Mouse (Mus musculus): Measurements from ENCODE around the gene Agmo.

Gene Agmo

DNA sequence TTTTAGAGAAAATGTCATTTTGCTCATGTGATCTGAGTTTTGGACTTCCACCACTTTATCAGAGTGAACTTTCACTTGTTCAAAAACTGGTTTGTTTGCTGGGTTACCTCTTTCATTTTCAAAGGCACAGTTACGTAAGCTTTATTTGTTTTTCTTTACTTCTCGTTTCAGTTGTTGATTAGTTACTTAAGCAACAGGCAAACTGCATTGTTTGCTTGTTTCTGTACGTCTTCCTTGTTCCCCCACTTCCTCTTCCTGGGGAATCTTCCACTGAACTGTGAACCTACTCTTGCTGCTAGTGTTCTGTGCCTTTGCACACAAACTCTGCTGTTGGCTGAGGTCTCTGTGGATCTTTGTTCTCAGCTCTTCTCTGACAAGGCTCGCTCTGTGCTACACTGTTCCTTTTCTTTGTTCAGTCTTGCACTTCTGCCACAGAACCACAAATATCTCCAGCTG is at the start of gene Agmo:
Agmo (plus strand) TSS at position 76 of the 456 bp plus-strand sequence.
- no peak for DNase-seq (ENCODE audit: low spot score)

- DNase-seq (ENCODE audit: low spot score), result no peak
Observed at GRCm38 (mm10) chr12:37231119-37231518, 10.3 kb upstream of the Agmo start.

DNA sequence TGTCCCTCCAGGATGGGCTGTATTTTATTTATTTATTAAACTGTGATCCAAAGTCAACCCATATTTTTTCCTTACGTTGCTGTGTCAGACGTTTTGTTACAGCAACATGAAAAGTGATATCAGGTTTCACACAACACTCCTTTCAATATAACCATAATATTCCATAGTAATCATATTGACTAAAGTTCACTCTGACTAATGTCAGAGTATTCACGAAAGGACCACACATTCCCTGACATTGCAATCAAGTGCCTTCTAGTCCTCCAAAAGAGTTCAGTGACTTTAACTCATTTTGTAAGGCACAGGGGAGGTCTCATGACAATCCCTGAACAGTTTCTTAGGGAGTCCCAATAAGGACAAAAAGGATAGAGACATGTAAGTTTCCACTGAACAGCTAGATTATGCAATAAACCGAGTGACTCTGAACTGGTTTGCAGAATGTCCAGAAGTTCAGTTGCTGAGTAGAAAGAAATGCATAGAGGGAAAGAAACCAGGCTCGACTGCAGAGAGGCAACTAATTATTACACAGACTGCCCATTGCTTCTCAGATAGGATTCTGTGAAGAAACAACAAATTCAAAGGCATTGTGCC is 371 bp upstream of the Agmo start:
- no peak for DNase-seq (ENCODE audit: low spot score)

DNA sequence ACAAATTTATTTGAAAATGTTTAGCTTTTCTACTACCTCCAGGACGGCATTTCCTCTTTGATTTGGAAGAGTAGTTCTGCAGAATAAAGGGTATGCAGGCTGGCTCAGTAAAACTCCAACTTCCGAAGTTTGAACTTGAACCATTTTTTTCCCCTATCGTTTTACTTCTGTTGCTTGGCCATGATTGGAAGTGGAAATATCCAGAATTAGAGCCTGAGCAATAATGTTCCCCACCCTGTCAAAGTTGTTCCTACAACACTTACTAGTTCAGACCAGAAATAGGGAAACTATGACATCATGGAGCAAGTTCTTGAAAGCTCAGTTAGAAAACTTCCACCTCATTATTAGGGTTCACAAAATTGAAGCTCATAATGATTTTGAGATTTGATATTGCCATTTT is 1.0 kb downstream of the Agmo start:
- DNase-seq (ENCODE audit: low spot score), result no peak

- DNase-seq (ENCODE audit: low spot score), result no peak
Observed at GRCm38 (mm10) chr12:37244876-37245275, 3.4 kb downstream of the Agmo start.

DNA sequence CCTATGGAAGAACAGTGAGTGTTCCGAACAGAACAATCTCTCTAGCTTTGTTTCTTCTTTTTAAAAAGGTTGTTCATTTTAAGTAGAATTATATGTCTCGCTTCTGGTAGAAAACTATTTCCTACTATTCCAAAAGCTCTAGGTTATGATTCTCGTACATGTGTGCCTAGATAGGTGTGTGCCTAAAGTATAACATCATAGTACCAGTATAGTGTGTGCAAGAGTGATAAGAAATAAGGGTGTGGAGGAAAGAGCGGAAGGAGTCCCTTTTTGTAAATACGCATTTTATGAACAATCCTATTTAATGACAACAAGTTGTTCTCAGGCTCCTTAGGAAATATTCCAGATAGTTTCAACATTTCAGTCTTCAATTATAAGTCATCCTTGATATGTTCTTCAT is 10.2 kb downstream of the Agmo start:
- DNase-seq (ENCODE audit: low spot score), result no peak

DNA sequence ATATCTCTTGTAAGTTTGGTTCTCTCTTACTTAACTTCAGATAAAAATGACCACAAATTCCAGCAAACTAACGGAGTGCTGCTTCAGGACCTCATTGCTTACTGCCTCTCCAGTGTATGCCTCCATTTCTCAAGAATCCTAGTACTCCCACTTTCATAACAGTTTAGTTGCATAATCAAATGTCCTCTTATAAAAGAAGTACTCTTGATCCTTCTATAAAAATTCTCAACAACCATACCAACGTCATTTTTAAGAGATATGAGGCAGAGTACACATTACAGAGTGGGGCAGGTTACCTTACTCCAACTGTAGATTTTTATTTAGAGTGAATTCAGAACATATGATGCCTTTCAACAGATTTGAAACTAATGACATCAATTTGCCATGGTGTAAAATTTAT is 15.7 kb downstream of the Agmo start:
- no peak for DNase-seq (ENCODE audit: low spot score)

- DNase-seq (ENCODE audit: low spot score), result no peak
Observed at GRCm38 (mm10) chr12:37259771-37260528, 18.5 kb downstream of the Agmo start.

- no peak for DNase-seq (ENCODE audit: low spot score)
Observed at GRCm38 (mm10) chr12:37263685-37264084, 22.2 kb downstream of the Agmo start.

DNA sequence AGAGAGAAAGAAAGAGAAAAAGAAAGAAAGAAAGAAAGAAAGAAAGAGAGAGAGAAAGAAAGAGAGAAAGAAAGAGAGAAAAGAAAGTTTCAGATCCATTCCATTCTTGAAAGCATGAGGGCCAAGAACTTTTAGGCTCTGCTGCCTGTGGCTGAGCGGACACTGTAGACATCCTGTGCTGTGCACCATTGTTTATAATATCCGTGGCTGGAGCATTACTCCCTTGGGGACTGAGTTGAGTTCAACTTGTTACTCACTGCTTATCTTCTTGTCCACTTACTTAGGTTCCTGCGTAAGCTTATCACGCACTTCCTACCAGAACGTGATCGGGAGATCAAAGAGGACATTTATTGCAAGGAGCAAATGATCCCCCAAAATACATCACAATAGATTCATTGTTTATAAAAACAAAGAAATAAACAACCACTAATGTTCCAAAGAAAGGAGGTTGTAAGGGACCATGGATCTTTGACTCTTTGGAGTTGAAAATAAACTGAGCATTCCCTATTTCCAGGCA is 27.3 kb downstream of the Agmo start:
- DNase-seq (ENCODE audit: low spot score), result peak; percentile 27

- peak; percentile 33 for DNase-seq (ENCODE audit: low spot score)
Observed at GRCm38 (mm10) chr12:37272660-37273059, 31.2 kb downstream of the Agmo start.

GRCm38 (mm10) chr12:37273964-37274657 is 32.7 kb downstream of the Agmo start:
- DNase-seq (ENCODE audit: low spot score), result no peak

GRCm38 (mm10) chr12:37274658-37275019 is 33.2 kb downstream of the Agmo start:
- no peak for DNase-seq (ENCODE audit: low spot score)

DNA sequence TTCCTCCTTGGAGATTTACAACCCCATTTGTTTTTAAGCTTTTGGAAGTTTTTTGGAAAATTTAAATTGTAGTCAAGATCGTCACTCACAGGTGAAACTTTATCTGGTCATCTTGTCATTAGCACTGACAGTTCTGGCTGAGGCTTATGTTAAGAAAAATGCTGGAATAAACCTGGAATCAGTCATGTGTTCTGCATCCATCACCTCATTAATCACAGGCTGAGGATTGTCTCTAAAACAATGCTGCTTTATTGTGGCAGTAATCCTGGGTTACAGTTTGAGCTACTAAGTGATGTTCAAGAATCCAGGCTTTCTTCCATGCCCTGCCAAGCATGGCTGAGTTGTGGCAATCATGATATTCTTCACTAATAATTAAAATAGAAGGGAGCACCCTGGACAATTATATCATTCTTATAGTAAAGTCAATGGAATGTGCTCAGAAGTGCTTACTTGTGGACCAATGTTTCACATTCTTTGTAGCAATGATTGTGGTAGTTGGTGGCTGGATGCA is 65.6 kb downstream of the Agmo start:
- DNase-seq (ENCODE audit: low spot score), result peak; percentile 16

DNA sequence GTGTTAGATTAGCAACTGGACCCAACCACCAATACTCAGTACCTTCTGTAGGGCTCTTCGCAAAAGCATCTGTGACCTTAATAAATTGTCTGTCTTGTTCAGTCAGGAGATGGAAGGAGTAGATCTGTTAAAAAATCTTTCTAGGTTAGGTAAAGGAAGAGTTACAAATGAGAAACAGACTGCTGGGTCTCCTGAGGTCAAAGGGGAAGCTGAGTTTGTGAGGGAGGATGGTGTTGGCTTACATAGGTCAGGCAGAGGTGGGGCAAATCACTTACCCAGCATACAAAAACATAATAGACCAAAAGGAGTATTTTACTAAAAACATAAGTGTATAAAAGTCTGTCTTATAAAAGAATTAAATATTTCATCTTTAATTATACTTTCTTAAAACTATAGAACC is 69.3 kb downstream of the Agmo start:
- peak; percentile 79 for DNase-seq (ENCODE audit: low spot score)

- no peak for DNase-seq (ENCODE audit: low spot score)
Observed at GRCm38 (mm10) chr12:37322860-37323259, 81.4 kb downstream of the Agmo start.

DNA sequence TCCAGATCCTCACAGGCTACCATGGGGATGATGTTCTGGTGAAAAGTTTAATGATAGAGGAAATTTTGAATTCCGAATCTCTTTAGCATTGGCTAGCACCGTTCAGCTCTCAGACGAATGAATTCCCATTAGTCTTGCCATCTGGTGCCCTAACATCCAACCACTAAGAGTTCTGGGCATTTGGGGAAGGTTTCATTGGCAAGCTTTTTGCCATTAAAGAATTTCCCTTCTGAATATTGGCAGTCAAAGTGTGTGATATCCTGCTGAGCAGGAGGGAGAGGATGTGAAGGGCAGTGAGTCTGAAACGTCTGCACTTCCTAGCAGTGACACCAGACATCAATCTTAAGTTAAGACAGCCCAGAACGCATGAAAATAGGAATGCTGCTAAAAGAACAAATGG is 93.5 kb downstream of the Agmo start:
- no peak for DNase-seq (ENCODE audit: low spot score)

DNA sequence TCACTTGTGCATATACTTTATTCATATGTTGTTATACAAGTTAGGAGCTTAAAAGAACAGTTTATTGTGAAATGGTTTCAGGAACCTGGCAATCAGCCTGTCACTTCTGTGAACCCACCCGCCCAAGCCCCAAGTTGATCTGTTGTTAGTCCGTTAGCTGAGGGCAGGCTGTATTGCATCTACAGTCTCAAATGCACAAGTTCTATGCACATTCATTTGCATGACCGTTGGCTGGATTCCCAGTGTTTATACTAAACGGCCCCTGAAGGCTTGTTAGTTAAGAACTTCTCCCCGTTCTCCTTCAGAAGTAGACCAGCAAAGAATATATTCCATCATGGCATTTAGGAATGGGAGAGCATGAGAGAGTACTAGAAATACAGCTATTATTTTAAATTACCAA is 102.8 kb downstream of the Agmo start:
- no peak for DNase-seq (ENCODE audit: low spot score)

- peak; percentile 47 for DNase-seq (ENCODE audit: low spot score)
Observed at GRCm38 (mm10) chr12:37345696-37346095, 104.3 kb downstream of the Agmo start.

- DNase-seq (ENCODE audit: low spot score), result no peak
Observed at GRCm38 (mm10) chr12:37392316-37392715, 150.9 kb downstream of the Agmo start.

DNA sequence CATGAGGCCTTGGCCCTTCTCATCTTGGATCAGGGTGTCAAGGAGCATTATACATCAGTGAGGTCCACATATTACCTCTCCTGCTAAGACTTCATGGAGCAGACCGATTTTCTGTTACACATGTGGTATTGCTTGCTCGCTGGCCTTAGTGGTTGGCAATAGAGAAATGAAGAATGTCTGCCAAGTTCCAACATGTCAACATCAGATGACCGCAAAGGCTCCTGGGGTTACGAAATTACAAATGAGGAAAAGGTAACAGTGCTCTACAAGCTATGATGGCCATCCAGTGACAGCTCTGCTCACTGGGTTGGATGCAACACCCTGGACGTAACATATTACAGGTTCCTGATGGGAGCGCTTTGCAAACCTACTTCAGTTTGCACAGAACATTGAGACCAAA is 161.1 kb downstream of the Agmo start:
- DNase-seq (ENCODE audit: low spot score), result no peak

GRCm38 (mm10) chr12:37426350-37426749 is 184.9 kb downstream of the Agmo start:
- no peak for DNase-seq (ENCODE audit: low spot score)

- peak; percentile 61 for DNase-seq (ENCODE audit: low spot score)
Observed at GRCm38 (mm10) chr12:37426750-37427149, 185.3 kb downstream of the Agmo start.

Data from embryo, embryonic 10.5 days (tissue).